Comparison of ENCODE assay signal across 8 mouse cellular contexts in the genomic region with DNA sequence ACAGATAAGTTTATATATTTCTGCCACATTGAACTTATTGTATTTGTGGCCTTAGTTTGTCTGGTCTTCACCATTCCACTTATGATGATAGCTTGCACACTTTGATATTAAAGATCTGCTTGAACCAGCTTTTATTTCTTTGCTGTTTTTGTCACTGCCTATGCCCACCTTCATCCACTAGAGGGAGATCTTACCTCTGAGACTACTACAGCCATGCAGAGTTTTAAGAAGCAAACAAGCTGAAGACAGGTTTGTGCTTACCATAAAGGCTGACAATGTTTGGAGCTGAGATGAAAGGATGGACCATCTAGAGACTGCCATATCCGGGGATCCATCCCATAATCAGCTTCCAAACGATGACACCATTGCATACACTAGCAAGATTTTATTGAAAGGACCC.
DNase-seq lines count a peak whose midpoint lies in the region; ATAC-seq and TF ChIP-seq lines count a peak whose summit lies in the region.
"Not testable (repeated sequence)": the region's sequence is repeated elsewhere in the genome, so short reads cannot be mapped to it uniquely, and the experiment has no call there.

No protein-coding gene starts in this region.

- peak; percentile 77 for TF ChIP-seq CTCF in intestine, postnatal 0 days (IDR thresholded peaks at IDR 0.05; ENCODE audit: low read depth)

- not testable (repeated sequence) for H3K36me3 ChIP-seq in intestine, postnatal 0 days (ENCODE audit: control insufficient read depth, insufficient read depth)

- not testable (repeated sequence) for H3K4me3 ChIP-seq in intestine, postnatal 0 days (ENCODE audit: low read depth, low read length)

- WGBS in intestine, postnatal 0 days, result 16% methylated on average over 2 of the region's 2 CpGs

- H3K9ac ChIP-seq in intestine, postnatal 0 days (ENCODE audit: low read depth, low read length), result not testable (repeated sequence)

- DNase-seq in CD4-positive helper T cell, adult 2 months (ENCODE audit: low read depth, low spot score), result peak; percentile 6
- DNase-seq in adrenal gland, postnatal 14 days, result peak; percentile 27
- DNase-seq in embryo, embryonic 10 days (ENCODE audit: low spot score), result peak; percentile 33
- DNase-seq in gastrocnemius, adult 18-20 months (ENCODE audit: low spot score), result peak; percentile 1
- peak; percentile 26 for DNase-seq in left cerebral cortex, adult 11 months (ENCODE audit: low spot score)
- DNase-seq in mesoderm, embryonic 11.5 days (ENCODE audit: low read depth, low spot score), result peak; percentile 23
- DNase-seq in right cerebral cortex, postnatal 10 days (ENCODE audit: low spot score in 2 of 2), result peak; percentile 40 to 58

- H3K27me3 ChIP-seq in intestine, postnatal 0 days (replicated peaks; ENCODE audit: control insufficient read depth, insufficient read depth, low read length), result not testable (repeated sequence)

- not testable (repeated sequence) for H3K9me3 ChIP-seq in intestine, postnatal 0 days (ENCODE audit: control insufficient read depth)

- not testable (repeated sequence) for ATAC-seq in intestine, postnatal 0 days

- not testable (repeated sequence) for H3K27ac ChIP-seq in intestine, postnatal 0 days (ENCODE audit: low read depth, low read length)

- H3K4me2 ChIP-seq in intestine, postnatal 0 days (replicated peaks; ENCODE audit: low read depth), result not testable (repeated sequence)

- H3K4me1 ChIP-seq in intestine, postnatal 0 days (replicated peaks; ENCODE audit: control insufficient read depth, insufficient read depth, low read length), result not testable (repeated sequence)
